Mouse (Mus musculus) urinary bladder, postnatal 4 days (tissue): Measurements from ENCODE around the gene Cyth3.

Experiments
- DNase-seq, 2 experiments: peaks; one replicate each; pipeline ENCODE4 v3.0.0; 2021 to 2022; ENCODE audit warnings: low spot score in 2 of 2

Gene Cyth3

GRCm38 (mm10) chr5:143635358-143635757 lies 13.1 kb downstream of the Cyth3 start:
- DNase-seq, result no peak

- DNase-seq, result no peak
These were observed 13.9 kb downstream of the Cyth3 start for GRCm38 (mm10) chr5:143636173-143636572.

- DNase-seq, result no peak
These were observed 15.7 kb downstream of the Cyth3 start for GRCm38 (mm10) chr5:143637832-143638420.

GRCm38 (mm10) chr5:143638516-143639270 lies 16.4 kb downstream of the Cyth3 start:
- DNase-seq, result no peak

- DNase-seq, result no peak
These were observed 17.1 kb downstream of the Cyth3 start for GRCm38 (mm10) chr5:143639329-143639728.

GRCm38 (mm10) chr5:143639810-143640209 lies 17.6 kb downstream of the Cyth3 start:
- DNase-seq, result no peak

GRCm38 (mm10) chr5:143641503-143641902 lies 19.3 kb downstream of the Cyth3 start:
- no peak for DNase-seq

GRCm38 (mm10) chr5:143642262-143642831 lies 20.1 kb downstream of the Cyth3 start:
- no peak for DNase-seq

GRCm38 (mm10) chr5:143645976-143646375 lies 23.7 kb downstream of the Cyth3 start:
- no peak for DNase-seq

GRCm38 (mm10) chr5:143647412-143647811 lies 25.2 kb downstream of the Cyth3 start:
- DNase-seq, result no peak

GRCm38 (mm10) chr5:143648058-143648457 lies 25.8 kb downstream of the Cyth3 start:
- no peak for DNase-seq

GRCm38 (mm10) chr5:143649168-143649567 lies 26.9 kb downstream of the Cyth3 start:
- DNase-seq, result no peak

- DNase-seq, result no peak
These were observed 29.8 kb downstream of the Cyth3 start for GRCm38 (mm10) chr5:143651855-143652631.

GRCm38 (mm10) chr5:143653497-143653896 lies 31.2 kb downstream of the Cyth3 start:
- DNase-seq, result no peak

- no peak for DNase-seq
These were observed 32.6 kb downstream of the Cyth3 start for GRCm38 (mm10) chr5:143654670-143655510.

- no peak for DNase-seq
These were observed 33.3 kb downstream of the Cyth3 start for GRCm38 (mm10) chr5:143655511-143655943.

- no peak for DNase-seq
These were observed 34.5 kb downstream of the Cyth3 start for GRCm38 (mm10) chr5:143656708-143657245.

GRCm38 (mm10) chr5:143659021-143659523 lies 36.8 kb downstream of the Cyth3 start:
- DNase-seq, result no peak

GRCm38 (mm10) chr5:143663074-143663687 lies 40.9 kb downstream of the Cyth3 start:
- no peak for DNase-seq

- DNase-seq, result no peak
These were observed 43.3 kb downstream of the Cyth3 start for GRCm38 (mm10) chr5:143665561-143665960.
